Mouse (Mus musculus): ENCODE measurements around the gene Il31. TPM values are rescaled to one million over a fixed set of nuclear protein-coding genes. Genes with fewer than 3 reads are reported as not detected.
"Not testable (repeated sequence)": the region's sequence is repeated elsewhere in the genome, so short reads cannot be mapped to it uniquely, and the experiment has no call there.

The Il31 gene
- polyA plus RNA-seq, 1 experiment from 2014 or later = not detected

DNA sequence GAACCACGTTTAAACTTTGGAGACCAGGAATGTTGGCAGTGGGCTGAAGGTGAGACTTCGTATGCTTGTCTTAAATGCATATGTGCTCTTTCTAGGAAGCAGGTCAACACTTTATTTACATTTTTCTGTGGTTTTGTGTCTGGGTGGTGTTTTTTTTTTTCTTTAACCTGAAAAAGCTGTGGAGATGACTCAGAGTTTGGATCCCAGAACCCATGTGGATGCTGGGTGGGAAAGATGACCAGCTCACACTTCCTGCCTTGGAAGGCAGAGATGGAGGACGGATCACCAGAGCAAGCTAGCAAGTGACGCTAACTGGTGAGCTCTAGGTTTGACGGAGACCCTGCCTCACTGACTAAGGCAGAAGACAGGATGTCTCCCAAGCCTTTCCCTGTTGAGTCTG lies 25.6 kb upstream of the Il31 start:
- no peak overlapping the region for H3K27ac ChIP-seq
- H3K9ac ChIP-seq = no peak overlapping the region
- no peaks in the 10 kb centered on the region for H3K9me3 ChIP-seq (replicated peaks)
- H3K4me2 ChIP-seq = no peak overlapping the region
- no peaks in the 10 kb centered on the region for H3K4me1 ChIP-seq (replicated peaks)
- peaks cover 4% of the 10 kb centered on the region; the same call in 1 of the 2 replicates for H3K27me3 ChIP-seq
- H3K4me3 ChIP-seq = no peak overlapping the region
- 89% methylated on average over 5 of the region's 5 CpGs for WGBS
- no peak for ATAC-seq (replicated peaks; ENCODE audit: insufficient number of reproducible peaks, insufficient read depth, low FRiP score, low read depth)
- peaks cover 39% of the 10 kb centered on the region for H3K36me3 ChIP-seq

GRCm38 (mm10) chr5:123512102-123512501 lies 22.8 kb upstream of the Il31 start:
- Histone ChIP-seq H3K4me1 (replicated peaks) (peaks cover 15% of the 10 kb centered on the region), H3K36me3 (peaks cover 18% of the 10 kb centered on the region), H3K9me3 (replicated peaks) (no peaks in the 10 kb centered on the region), H3K27me3 (peaks cover 31% of the 10 kb centered on the region), H3K4me3 (no peak overlapping the region), H3K9ac (no peak overlapping the region), H3K4me2 (no peak overlapping the region), H3K27ac (no peak overlapping the region)
- ATAC-seq (replicated peaks; ENCODE audit: insufficient number of reproducible peaks, insufficient read depth, low FRiP score, low read depth) = no peak
- 71% methylated on average over 3 of the region's 3 CpGs for WGBS

GRCm38 (mm10) chr5:123511426-123511825 lies 22.1 kb upstream of the Il31 start:
- H3K27ac ChIP-seq; H3K9ac ChIP-seq; H3K9me3 ChIP-seq (replicated peaks); H3K4me2 ChIP-seq; H3K4me3 ChIP-seq; ATAC-seq (replicated peaks; ENCODE audit: insufficient number of reproducible peaks, insufficient read depth, low FRiP score, low read depth): not testable (repeated sequence)
- Histone ChIP-seq H3K36me3 (peaks cover 11% of the 10 kb centered on the region), H3K4me1 (replicated peaks) (peaks cover 15% of the 10 kb centered on the region), H3K27me3 (peaks cover 36% of the 10 kb centered on the region)
- WGBS = 78% methylated on average over 3 of the region's 3 CpGs

DNA sequence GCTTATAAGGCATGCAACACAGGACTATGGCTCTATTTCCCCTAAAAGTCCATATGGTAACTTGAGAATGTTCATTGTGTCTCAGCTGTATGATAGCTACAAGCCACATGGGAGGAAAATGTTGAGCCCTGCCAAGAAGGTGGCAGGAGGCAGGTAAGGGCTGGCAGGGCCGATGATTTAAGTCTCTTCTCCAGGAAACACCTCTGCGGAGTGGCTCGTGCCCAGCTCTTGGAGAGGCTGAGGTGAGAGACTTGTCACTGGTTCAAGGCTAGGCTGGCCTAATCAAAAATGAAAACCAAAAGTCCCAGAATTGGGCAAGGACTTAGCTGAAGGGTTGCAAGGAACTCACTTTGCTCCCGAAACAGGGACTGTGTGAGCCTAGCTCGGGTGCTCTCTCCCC lies 20.9 kb upstream of the Il31 start, which contains the start of gene B3gnt4:
B3gnt4 (plus strand) TSS at position 301 of the 400 bp plus-strand sequence.
- H3K36me3 ChIP-seq = peaks cover 4% of the 10 kb centered on the region; the same call in 1 of the 2 replicates
- ATAC-seq (replicated peaks; ENCODE audit: insufficient number of reproducible peaks, insufficient read depth, low FRiP score, low read depth) = no peak
- WGBS = 86% methylated on average over 5 of the region's 5 CpGs

DNA sequence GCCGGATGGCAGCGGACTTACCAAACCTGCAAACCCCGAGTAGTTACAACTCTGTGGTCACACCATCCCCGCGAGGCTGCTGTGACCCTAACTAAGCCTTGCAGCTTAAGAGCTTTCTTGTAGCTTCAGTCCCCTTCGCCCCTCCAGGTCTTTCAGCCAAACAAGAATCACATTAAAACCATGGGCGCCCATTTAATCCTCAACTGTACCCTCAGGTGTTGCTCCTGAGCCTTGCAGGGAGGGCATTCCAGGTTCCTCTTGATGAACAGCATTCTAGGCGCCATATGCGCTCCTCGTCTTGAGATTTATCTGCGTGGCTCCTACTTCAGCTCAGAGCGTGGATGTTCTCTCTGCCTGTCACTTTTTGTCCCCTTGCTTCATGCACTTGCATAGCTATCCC lies 19.6 kb upstream of the Il31 start:
- Histone ChIP-seq H3K4me2 (peak overlapping the region; percentile 82), H3K4me3 (peak overlapping the region; percentile 62), H3K4me1 (replicated peaks) (peaks cover 15% of the 10 kb centered on the region), H3K9me3 (replicated peaks) (no peaks in the 10 kb centered on the region), H3K27ac (no peak overlapping the region), H3K36me3 (peaks cover 4% of the 10 kb centered on the region; the same call in 1 of the 2 replicates), H3K27me3 (peaks cover 47% of the 10 kb centered on the region), H3K9ac (peak overlapping the region; percentile 43)
- WGBS = 8% methylated on average over 12 of the region's 12 CpGs
- no peak for ATAC-seq (replicated peaks; ENCODE audit: insufficient number of reproducible peaks, insufficient read depth, low FRiP score, low read depth)

More for the DNA sequence above, 20.9 kb upstream of the Il31 start, which contains the start of gene B3gnt4:
- Histone ChIP-seq H3K4me2 (no peak within 1 kb of the TSS), H3K9me3 (replicated peaks) (no peaks in the 10 kb centered on the region), H3K27ac (no peak within 1 kb of the TSS), H3K27me3 (peaks cover 41% of the 10 kb centered on the region), H3K4me1 (replicated peaks) (peaks cover 15% of the 10 kb centered on the region), H3K4me3 (no peak within 1 kb of the TSS), H3K9ac (no peak within 1 kb of the TSS)

DNA sequence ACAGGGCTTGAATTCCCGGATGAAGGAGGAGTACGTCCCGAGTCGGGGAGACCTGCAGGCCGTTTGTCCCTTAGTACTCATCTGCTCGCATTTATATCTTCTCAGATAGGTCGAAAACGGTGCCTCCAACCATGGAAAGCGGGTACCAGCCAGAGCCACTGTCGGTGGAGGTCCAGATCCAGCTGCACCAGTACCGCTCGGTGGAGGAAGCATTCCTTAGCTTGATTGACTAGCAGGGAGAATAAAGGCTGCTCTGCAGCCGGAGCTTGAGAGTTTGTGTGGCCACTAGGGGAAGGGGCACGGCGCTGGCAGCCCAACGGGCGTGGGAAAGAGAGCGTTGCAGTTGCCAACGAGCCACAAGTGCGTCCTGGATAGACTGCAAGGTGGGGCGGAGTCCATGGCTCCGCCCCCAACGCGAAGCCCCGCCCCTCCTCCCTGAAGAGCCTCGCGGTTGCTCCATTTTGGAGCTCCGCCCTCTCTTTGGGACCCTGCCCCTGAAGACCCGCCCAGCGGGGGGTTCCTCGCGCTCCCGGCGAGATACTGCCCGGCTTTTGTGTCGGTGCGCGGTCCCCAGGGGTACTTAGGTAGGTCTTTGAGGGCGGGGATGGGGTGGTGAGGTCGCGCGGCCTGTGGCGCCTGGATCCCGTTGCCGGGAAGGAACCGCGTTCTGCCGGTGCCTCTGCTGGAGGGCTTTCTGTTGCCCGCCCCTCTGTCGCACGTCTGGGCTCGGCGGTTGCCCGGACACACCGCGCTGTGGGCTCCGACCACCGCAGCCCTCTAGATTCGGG lies 18.8 kb upstream of the Il31 start:
- Histone ChIP-seq H3K4me2 (peak overlapping the region; percentile 82), H3K4me1 (replicated peaks) (peaks cover 15% of the 10 kb centered on the region), H3K27me3 (peaks cover 47% of the 10 kb centered on the region), H3K9ac (peak overlapping the region; percentile 43), H3K27ac (no peak overlapping the region), H3K9me3 (replicated peaks) (no peaks in the 10 kb centered on the region), H3K36me3 (peaks cover 4% of the 10 kb centered on the region; the same call in 1 of the 2 replicates), H3K4me3 (peak overlapping the region; percentile 62)
- 1% methylated on average over 59 of the region's 59 CpGs for WGBS
- ATAC-seq (replicated peaks; ENCODE audit: insufficient number of reproducible peaks, insufficient read depth, low FRiP score, low read depth) = peak; percentile 84

DNA sequence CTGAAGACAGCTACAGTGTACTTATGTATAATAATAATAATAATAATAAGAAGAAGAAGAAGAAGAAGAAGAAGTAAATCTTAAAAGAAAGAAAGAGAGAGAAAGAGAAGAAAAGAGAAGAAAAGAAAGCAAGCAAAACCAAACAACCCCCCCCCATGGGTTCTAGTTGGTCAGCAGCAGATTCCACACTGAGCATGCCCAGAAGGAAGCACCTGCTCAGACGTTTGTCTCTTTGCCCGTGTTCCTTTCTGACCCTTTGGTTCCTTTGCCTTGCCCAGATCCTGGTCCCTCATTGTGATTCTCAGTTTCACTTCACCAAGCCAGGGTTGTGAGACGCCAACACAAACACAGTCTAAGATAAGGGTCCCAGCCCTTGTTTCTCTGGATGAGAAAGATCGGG lies 12.7 kb upstream of the Il31 start:
- Histone ChIP-seq H3K4me1 (replicated peaks) (peaks cover 18% of the 10 kb centered on the region), H3K9ac (no peak overlapping the region), H3K36me3 (no peaks in the 10 kb centered on the region), H3K4me2 (no peak overlapping the region), H3K27ac (no peak overlapping the region), H3K9me3 (replicated peaks) (no peaks in the 10 kb centered on the region), H3K4me3 (no peak overlapping the region), H3K27me3 (peaks cover 21% of the 10 kb centered on the region)
- no peak for ATAC-seq (replicated peaks; ENCODE audit: insufficient number of reproducible peaks, insufficient read depth, low FRiP score, low read depth)
- WGBS = 41% methylated on average over 4 of the region's 4 CpGs

- Histone ChIP-seq H3K4me1 (replicated peaks) (peaks cover 18% of the 10 kb centered on the region), H3K4me2 (no peak overlapping the region), H3K9me3 (replicated peaks) (no peaks in the 10 kb centered on the region), H3K36me3 (no peaks in the 10 kb centered on the region), H3K27ac (no peak overlapping the region), H3K4me3 (no peak overlapping the region), H3K27me3 (peaks cover 12% of the 10 kb centered on the region), H3K9ac (no peak overlapping the region)
- no peak for ATAC-seq (replicated peaks; ENCODE audit: insufficient number of reproducible peaks, insufficient read depth, low FRiP score, low read depth)
- 42% methylated on average over 4 of the region's 4 CpGs for WGBS
Observed at GRCm38 (mm10) chr5:123499717-123500116, 10.4 kb upstream of the Il31 start.

DNA sequence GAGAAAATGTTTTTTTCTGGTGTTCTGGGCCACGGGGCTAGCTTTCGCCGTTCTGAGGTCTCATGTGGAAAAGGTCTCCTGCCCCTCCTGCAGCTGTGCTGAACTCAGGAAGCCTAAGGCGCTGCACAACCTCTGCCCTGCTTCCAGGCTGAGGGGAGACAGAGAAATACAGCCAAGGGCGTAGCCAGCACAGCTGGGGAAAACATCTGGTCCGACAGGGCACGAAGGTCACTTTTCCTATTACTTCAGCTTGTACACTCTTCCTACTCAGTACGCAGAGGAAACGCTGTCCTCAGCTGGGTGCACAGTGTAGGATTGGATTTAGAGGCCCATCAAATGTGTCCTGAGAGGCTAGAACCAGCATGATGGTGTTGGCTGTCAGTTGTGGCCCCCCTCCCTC lies 646 bp upstream of the Il31 start:
- no peak overlapping the region for H3K4me2 ChIP-seq
- peaks cover 9% of the 10 kb centered on the region for H3K4me1 ChIP-seq (replicated peaks)
- no peaks in the 10 kb centered on the region for H3K36me3 ChIP-seq
- H3K27ac ChIP-seq = no peak overlapping the region
- H3K9ac ChIP-seq = no peak overlapping the region
- peaks cover 4% of the 10 kb centered on the region; the same call in 1 of the 2 replicates for H3K27me3 ChIP-seq
- ATAC-seq (replicated peaks; ENCODE audit: insufficient number of reproducible peaks, insufficient read depth, low FRiP score, low read depth) = no peak
- no peaks in the 10 kb centered on the region for H3K9me3 ChIP-seq (replicated peaks)
- 58% methylated on average over 9 of the region's 9 CpGs for WGBS
- H3K4me3 ChIP-seq = no peak overlapping the region

DNA sequence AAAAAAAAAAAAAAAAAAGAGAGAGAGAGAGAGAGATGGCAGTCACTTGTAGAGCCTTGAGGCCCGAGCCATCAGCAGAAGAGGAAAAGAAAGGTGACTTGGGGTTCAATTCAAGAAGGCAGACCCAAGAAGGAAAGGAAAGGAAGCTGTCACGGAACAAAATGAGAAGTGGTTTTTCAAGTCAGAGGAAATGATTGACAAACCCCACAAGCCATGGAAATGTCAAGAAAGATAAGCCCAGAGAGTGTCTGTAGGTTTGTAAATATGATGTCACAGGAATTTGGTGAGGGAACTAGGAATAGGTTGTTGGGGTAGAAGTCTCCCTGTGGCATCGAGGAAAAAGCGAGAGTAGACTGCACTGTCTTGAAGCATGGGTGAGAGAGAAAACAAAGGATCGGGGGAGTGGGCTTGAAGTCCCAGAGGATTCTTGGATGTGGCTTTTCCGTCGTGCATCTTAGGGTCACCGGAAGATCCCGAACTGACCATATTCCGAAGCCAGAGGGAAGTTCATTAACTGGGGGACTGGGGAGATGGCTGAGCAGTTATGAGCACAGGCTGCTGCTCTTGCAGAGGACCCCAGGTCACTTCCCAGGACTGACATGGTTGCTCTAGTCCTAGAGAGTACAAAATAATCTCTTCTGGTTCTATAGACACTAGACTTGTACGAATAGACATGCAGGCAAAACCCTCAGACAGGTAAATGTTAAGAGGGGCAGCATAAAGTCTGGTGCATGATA lies 1.5 kb downstream of the Il31 start:
- H3K4me1 ChIP-seq (replicated peaks) = peaks cover 9% of the 10 kb centered on the region
- H3K9ac ChIP-seq = no peak overlapping the region
- H3K27ac ChIP-seq = no peak overlapping the region
- no peaks in the 10 kb centered on the region for H3K36me3 ChIP-seq
- 70% methylated on average over 11 of the region's 11 CpGs for WGBS
- H3K4me3 ChIP-seq = no peak overlapping the region
- no peak for ATAC-seq (replicated peaks; ENCODE audit: insufficient number of reproducible peaks, insufficient read depth, low FRiP score, low read depth)
- H3K4me2 ChIP-seq = no peak overlapping the region
- no peaks in the 10 kb centered on the region for H3K9me3 ChIP-seq (replicated peaks)
- H3K27me3 ChIP-seq = peaks cover 4% of the 10 kb centered on the region; the same call in 1 of the 2 replicates

GRCm38 (mm10) chr5:123473817-123474216 lies 15.5 kb downstream of the Il31 start:
- Histone ChIP-seq H3K4me2 (no peak overlapping the region), H3K27me3 (no peaks in the 10 kb centered on the region), H3K4me1 (replicated peaks) (peaks cover 3% of the 10 kb centered on the region; the same call in 1 of the 2 replicates), H3K36me3 (no peaks in the 10 kb centered on the region), H3K9ac (no peak overlapping the region), H3K9me3 (replicated peaks) (no peaks in the 10 kb centered on the region), H3K27ac (no peak overlapping the region), H3K4me3 (no peak overlapping the region)
- no peak for ATAC-seq (replicated peaks; ENCODE audit: insufficient number of reproducible peaks, insufficient read depth, low FRiP score, low read depth)
- 83% methylated on average over 5 of the region's 5 CpGs for WGBS
